Mouse (Mus musculus) CH12.LX (cell line): ENCODE data around the gene Arhgap45.

Experiments
- CTCF ChIP-seq, 2 experiments: IDR thresholded peaks in 1 of 2; conservative IDR thresholded peaks in 1 of 2; 2 replicates each; pipeline ENCODE4 v1.5.1; 2011 to 2012; ENCODE audit warnings: low read depth in 2 of 2, low read length in 2 of 2, improper control_type of control experiment in 1 of 2, inconsistent platforms in 1 of 2, mild to moderate bottlenecking in 1 of 2, moderate library complexity in 1 of 2
- E2F4 ChIP-seq: IDR thresholded peaks from 2 replicates; pipeline ENCODE4 v1.6.1; 2011; ENCODE audit warnings: low read depth, low read length, improper control_type of control experiment; ENCODE audit not compliant: insufficient replicate concordance
- EP300 ChIP-seq: IDR thresholded peaks from 2 replicates; pipeline ENCODE4 v1.6.1; 2011; ENCODE audit warnings: low read length, improper control_type of control experiment
- ETS1 ChIP-seq: conservative IDR thresholded peaks from 2 replicates; pipeline ENCODE4 v1.6.1; 2012; ENCODE audit warnings: low read depth, mild to moderate bottlenecking, inconsistent platforms, low read length, improper control_type of control experiment, moderate library complexity
- MAX ChIP-seq: IDR thresholded peaks from 2 replicates; pipeline ENCODE4 v1.6.1; 2011; ENCODE audit warnings: low read length, improper control_type of control experiment
- MAZ ChIP-seq: IDR thresholded peaks from 2 replicates; pipeline ENCODE4 v1.6.1; 2012; ENCODE audit warnings: low read depth, mild to moderate bottlenecking, inconsistent platforms, low read length, improper control_type of control experiment, moderate library complexity
- POLR2A ChIP-seq: IDR thresholded peaks from 2 replicates; pipeline ENCODE4 v1.6.1; 2011; ENCODE audit warnings: low read depth, mild to moderate bottlenecking, improper control_type of control experiment, low read length
- POLR2AphosphoS2 ChIP-seq: IDR thresholded peaks from 2 replicates; pipeline ENCODE4 v1.6.1; 2011; ENCODE audit warnings: low read depth, low read length, improper control_type of control experiment
- UBTF ChIP-seq: IDR thresholded peaks from 2 replicates; pipeline ENCODE4 v1.6.1; 2012; ENCODE audit warnings: low read depth, mild to moderate bottlenecking, inconsistent platforms, low read length, improper control_type of control experiment, moderate library complexity
- USF1 ChIP-seq: IDR thresholded peaks from 2 replicates; pipeline ENCODE4 v1.6.1; 2014; ENCODE audit warnings: low read depth, mild to moderate bottlenecking, inconsistent platforms, low read length, improper control_type of control experiment
- ZC3H11A ChIP-seq: IDR thresholded peaks from 2 replicates; pipeline ENCODE4 v1.6.1; 2012; ENCODE audit warnings: low read depth, mild to moderate bottlenecking, inconsistent platforms, low read length, improper control_type of control experiment
- ZKSCAN1 ChIP-seq: IDR thresholded peaks from 2 replicates; pipeline ENCODE4 v1.6.1; 2012; ENCODE audit warnings: low read depth, inconsistent platforms, low read length, improper control_type of control experiment, borderline replicate concordance

- TF ChIP-seq POLR2A (0 out of 2 replicates have a peak, but pooled peaks have one; percentile 13), MAX (peak; percentile 19; the same call in 1 of the 2 replicates), CTCF (conservative IDR thresholded peaks at IDR 0.05 in 1 of 2, IDR thresholded peaks at IDR 0.05 in 1 of 2; ENCODE audit: low read depth in 2 of 2, low read length in 2 of 2) (no peak), EP300 (no peak), ZC3H11A (no peak), ETS1 (no peak), ZKSCAN1 (no peak), USF1 (no peak), MAZ (no peak), POLR2AphosphoS2 (no peak), UBTF (no peak), E2F4 (no peak)
These were observed 32.8 kb upstream of the Arhgap45 start for GRCm38 (mm10) chr10:79983670-79984069.
